Mouse (Mus musculus): ENCODE results near the gene Sccpdh. TPM values are rescaled to one million over a fixed set of nuclear protein-coding genes. Genes with fewer than 3 reads are reported as not detected.
"Not testable (repeated sequence)": the region's sequence is repeated elsewhere in the genome, so short reads cannot be mapped to it uniquely, and the experiment has no call there.

Gene Sccpdh
- polyA plus RNA-seq, 1 experiment from 2014 or later = 114 TPM

- not testable (repeated sequence) for H3K9me3 ChIP-seq (replicated peaks; ENCODE audit: control insufficient read depth, low read length); H3K4me1 ChIP-seq (ENCODE audit: control insufficient read depth, insufficient read depth, low read length); H3K4me2 ChIP-seq (ENCODE audit: low read length); DNase-seq (ENCODE audit: low spot score); ATAC-seq; H3K9ac ChIP-seq (ENCODE audit: low read length); H3K27ac ChIP-seq (ENCODE audit: low read depth, low read length); H3K27me3 ChIP-seq (replicated peaks; ENCODE audit: control insufficient read depth, insufficient read depth, low read length); H3K4me3 ChIP-seq (ENCODE audit: low read depth, low read length)
- WGBS = 92% methylated on average over 9 of the region's 10 CpGs
- peaks cover 75% of the 10 kb centered on the region for H3K36me3 ChIP-seq (ENCODE audit: control insufficient read depth, insufficient read depth, low read length)
Observed at GRCm38 (mm10) chr1:179682753-179683152, 14.7 kb downstream of the Sccpdh start.

- no peak overlapping the region for H3K27ac ChIP-seq (ENCODE audit: low read depth, low read length)
- H3K9ac ChIP-seq (ENCODE audit: low read length) = no peak overlapping the region
- 89% methylated on average over 6 of the region's 6 CpGs for WGBS
- H3K4me3 ChIP-seq (ENCODE audit: low read depth, low read length) = no peak overlapping the region
- ATAC-seq (no peak), DNase-seq (ENCODE audit: low spot score) (no peak)
- peaks cover 61% of the 10 kb centered on the region for H3K36me3 ChIP-seq (ENCODE audit: control insufficient read depth, insufficient read depth, low read length)
- no peaks in the 10 kb centered on the region for H3K9me3 ChIP-seq (replicated peaks; ENCODE audit: control insufficient read depth, low read length)
- H3K4me2 ChIP-seq (ENCODE audit: low read length) = no peak overlapping the region
- no peaks in the 10 kb centered on the region for H3K4me1 ChIP-seq (ENCODE audit: control insufficient read depth, insufficient read depth, low read length)
- no peaks in the 10 kb centered on the region for H3K27me3 ChIP-seq (replicated peaks; ENCODE audit: control insufficient read depth, insufficient read depth, low read length)
Observed at GRCm38 (mm10) chr1:179686348-179686747, 18.3 kb downstream of the Sccpdh start.

DNA sequence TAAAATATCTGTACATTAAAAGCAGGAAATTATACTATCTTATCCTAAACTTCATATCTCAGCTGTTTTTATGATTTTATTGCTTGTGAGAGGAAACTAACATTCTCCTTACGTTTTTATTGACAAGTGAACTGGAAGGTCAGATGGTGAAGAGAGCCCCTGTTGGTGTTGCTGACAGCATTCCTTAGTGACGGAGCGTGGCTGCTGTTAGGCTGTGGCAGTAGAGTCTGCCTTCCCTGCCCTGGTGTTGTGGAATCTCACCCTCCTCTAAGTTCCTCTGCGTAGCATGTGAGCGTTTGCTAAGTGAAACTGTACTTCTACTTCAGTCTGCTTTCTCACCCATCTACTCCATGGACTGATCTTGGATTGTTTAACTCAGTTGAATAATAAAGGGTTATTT is 18.8 kb downstream of the Sccpdh start:
- Histone ChIP-seq H3K27me3 (replicated peaks; ENCODE audit: control insufficient read depth, insufficient read depth, low read length) (no peaks in the 10 kb centered on the region), H3K36me3 (ENCODE audit: control insufficient read depth, insufficient read depth, low read length) (peaks cover 58% of the 10 kb centered on the region), H3K9me3 (replicated peaks; ENCODE audit: control insufficient read depth, low read length) (no peaks in the 10 kb centered on the region), H3K9ac (ENCODE audit: low read length) (no peak overlapping the region), H3K4me3 (ENCODE audit: low read depth, low read length) (no peak overlapping the region), H3K27ac (ENCODE audit: low read depth, low read length) (no peak overlapping the region), H3K4me1 (ENCODE audit: control insufficient read depth, insufficient read depth, low read length) (no peaks in the 10 kb centered on the region), H3K4me2 (ENCODE audit: low read length) (no peak overlapping the region)
- ATAC-seq (no peak), DNase-seq (ENCODE audit: low spot score) (no peak)
- 92% methylated on average over 5 of the region's 5 CpGs for WGBS

DNA sequence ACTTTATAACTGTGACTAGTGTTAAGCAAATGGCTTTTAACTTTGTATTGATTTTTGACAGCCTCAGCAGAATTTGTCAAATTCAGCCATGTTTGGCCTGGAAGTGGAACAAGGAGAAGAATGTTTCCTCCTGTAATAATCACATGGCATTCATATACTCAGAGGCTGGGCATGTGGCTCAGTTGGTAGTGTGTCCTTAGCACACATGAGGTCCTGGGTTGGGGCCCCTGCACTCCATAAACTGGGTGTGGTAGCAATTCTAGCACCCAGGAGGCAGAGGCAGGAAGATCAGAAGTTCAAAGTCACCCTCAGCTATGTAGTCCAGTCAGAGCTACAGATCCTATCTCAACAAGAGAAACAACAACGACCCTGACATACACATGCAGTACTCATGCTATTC is 19.3 kb downstream of the Sccpdh start:
- DNase-seq (ENCODE audit: low spot score) (no peak), ATAC-seq (no peak)
- no peaks in the 10 kb centered on the region for H3K4me1 ChIP-seq (ENCODE audit: control insufficient read depth, insufficient read depth, low read length)
- no peaks in the 10 kb centered on the region for H3K27me3 ChIP-seq (replicated peaks; ENCODE audit: control insufficient read depth, insufficient read depth, low read length)
- no peak overlapping the region for H3K9ac ChIP-seq (ENCODE audit: low read length)
- no peak overlapping the region for H3K4me2 ChIP-seq (ENCODE audit: low read length)
- no peaks in the 10 kb centered on the region for H3K9me3 ChIP-seq (replicated peaks; ENCODE audit: control insufficient read depth, low read length)
- H3K4me3 ChIP-seq (ENCODE audit: low read depth, low read length) = no peak overlapping the region
- peaks cover 53% of the 10 kb centered on the region for H3K36me3 ChIP-seq (ENCODE audit: control insufficient read depth, insufficient read depth, low read length)
- no peak overlapping the region for H3K27ac ChIP-seq (ENCODE audit: low read depth, low read length)
- 90% methylated on average over 1 of the region's 1 CpGs for WGBS

GRCm38 (mm10) chr1:179687966-179688365 is 20.0 kb downstream of the Sccpdh start:
- H3K9me3 ChIP-seq (replicated peaks; ENCODE audit: control insufficient read depth, low read length) = no peaks in the 10 kb centered on the region
- no peak overlapping the region for H3K4me2 ChIP-seq (ENCODE audit: low read length)
- H3K4me1 ChIP-seq (ENCODE audit: control insufficient read depth, insufficient read depth, low read length) = no peaks in the 10 kb centered on the region
- H3K9ac ChIP-seq (ENCODE audit: low read length) = no peak overlapping the region
- no peaks in the 10 kb centered on the region for H3K27me3 ChIP-seq (replicated peaks; ENCODE audit: control insufficient read depth, insufficient read depth, low read length)
- H3K36me3 ChIP-seq (ENCODE audit: control insufficient read depth, insufficient read depth, low read length) = peaks cover 49% of the 10 kb centered on the region
- WGBS = 89% methylated on average over 3 of the region's 3 CpGs
- no peak overlapping the region for H3K4me3 ChIP-seq (ENCODE audit: low read depth, low read length)
- no peak overlapping the region for H3K27ac ChIP-seq (ENCODE audit: low read depth, low read length)
- DNase-seq (ENCODE audit: low spot score) = no peak
- ATAC-seq = no peak

- H3K9ac ChIP-seq (ENCODE audit: low read length) = no peak overlapping the region
- no peak for ATAC-seq
- 89% methylated on average over 6 of the region's 6 CpGs for WGBS
- H3K4me1 ChIP-seq (ENCODE audit: control insufficient read depth, insufficient read depth, low read length) = no peaks in the 10 kb centered on the region
- no peaks in the 10 kb centered on the region for H3K9me3 ChIP-seq (replicated peaks; ENCODE audit: control insufficient read depth, low read length)
- no peak overlapping the region for H3K27ac ChIP-seq (ENCODE audit: low read depth, low read length)
- peaks cover 44% of the 10 kb centered on the region for H3K36me3 ChIP-seq (ENCODE audit: control insufficient read depth, insufficient read depth, low read length)
- DNase-seq (ENCODE audit: low spot score) = no peak
- no peak overlapping the region for H3K4me2 ChIP-seq (ENCODE audit: low read length)
- H3K4me3 ChIP-seq (ENCODE audit: low read depth, low read length) = no peak overlapping the region
- H3K27me3 ChIP-seq (replicated peaks; ENCODE audit: control insufficient read depth, insufficient read depth, low read length) = no peaks in the 10 kb centered on the region
Observed at GRCm38 (mm10) chr1:179688415-179688814, 20.4 kb downstream of the Sccpdh start.

DNA sequence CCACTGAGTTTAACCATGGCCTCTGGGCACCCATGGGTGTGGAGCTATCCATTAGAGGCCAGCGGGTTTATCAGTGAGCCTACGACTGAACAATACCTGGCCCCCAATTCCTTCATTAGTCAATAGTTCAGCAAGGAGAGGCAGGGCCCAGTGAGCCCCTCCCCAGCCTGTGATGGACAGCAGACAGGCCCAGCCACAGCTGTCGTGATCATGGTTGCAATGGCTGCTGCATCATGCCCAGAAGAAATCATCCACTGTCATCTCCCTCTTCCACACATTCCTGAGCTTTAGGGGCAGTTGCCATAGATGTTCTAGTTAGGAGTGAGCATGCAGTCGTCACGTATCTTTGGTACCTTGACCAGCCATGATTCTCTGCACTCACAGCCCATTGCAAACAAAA is 20.9 kb downstream of the Sccpdh start:
- DNase-seq (ENCODE audit: low spot score) (no peak), ATAC-seq (no peak)
- WGBS = 73% methylated on average over 5 of the region's 5 CpGs
- Histone ChIP-seq H3K4me2 (ENCODE audit: low read length) (no peak overlapping the region), H3K9me3 (replicated peaks; ENCODE audit: control insufficient read depth, low read length) (no peaks in the 10 kb centered on the region), H3K36me3 (ENCODE audit: control insufficient read depth, insufficient read depth, low read length) (peaks cover 39% of the 10 kb centered on the region), H3K4me1 (ENCODE audit: control insufficient read depth, insufficient read depth, low read length) (no peaks in the 10 kb centered on the region), H3K4me3 (ENCODE audit: low read depth, low read length) (no peak overlapping the region), H3K9ac (ENCODE audit: low read length) (no peak overlapping the region), H3K27ac (ENCODE audit: low read depth, low read length) (no peak overlapping the region), H3K27me3 (replicated peaks; ENCODE audit: control insufficient read depth, insufficient read depth, low read length) (no peaks in the 10 kb centered on the region)

- H3K4me2 ChIP-seq (ENCODE audit: low read length) = no peak overlapping the region
- ATAC-seq = no peak
- 53% methylated on average over 6 of the region's 6 CpGs for WGBS
- no peak overlapping the region for H3K9ac ChIP-seq (ENCODE audit: low read length)
- H3K4me3 ChIP-seq (ENCODE audit: low read depth, low read length) = no peak overlapping the region
- H3K4me1 ChIP-seq (ENCODE audit: control insufficient read depth, insufficient read depth, low read length) = no peaks in the 10 kb centered on the region
- H3K27ac ChIP-seq (ENCODE audit: low read depth, low read length) = no peak overlapping the region
- peaks cover 36% of the 10 kb centered on the region for H3K36me3 ChIP-seq (ENCODE audit: control insufficient read depth, insufficient read depth, low read length)
- DNase-seq (ENCODE audit: low spot score) = peak; percentile 10
- no peaks in the 10 kb centered on the region for H3K27me3 ChIP-seq (replicated peaks; ENCODE audit: control insufficient read depth, insufficient read depth, low read length)
- H3K9me3 ChIP-seq (replicated peaks; ENCODE audit: control insufficient read depth, low read length) = no peaks in the 10 kb centered on the region
Observed at GRCm38 (mm10) chr1:179689479-179689878, 21.5 kb downstream of the Sccpdh start.

DNA sequence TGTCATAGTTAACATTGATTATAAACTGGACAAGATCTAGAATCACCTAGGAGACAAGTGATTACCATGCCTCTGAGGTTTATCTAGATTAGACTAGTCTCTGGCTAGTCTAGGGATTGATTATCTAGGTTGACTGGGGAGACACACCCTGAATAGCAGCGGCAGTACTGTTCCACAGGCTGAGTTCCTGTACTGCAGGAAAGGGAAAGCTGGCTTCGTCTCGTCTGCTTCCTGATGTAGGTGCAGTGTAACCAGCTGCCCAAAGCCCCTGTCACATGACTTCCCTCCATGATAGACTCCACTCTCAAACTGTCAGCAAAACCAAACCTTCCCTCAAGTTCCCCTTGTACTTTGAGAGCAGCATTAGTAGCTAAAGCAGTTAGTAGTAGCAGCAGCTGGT is 36.1 kb downstream of the Sccpdh start:
- Histone ChIP-seq H3K9ac (ENCODE audit: low read length) (no peak overlapping the region), H3K9me3 (replicated peaks; ENCODE audit: control insufficient read depth, low read length) (no peaks in the 10 kb centered on the region), H3K4me3 (ENCODE audit: low read depth, low read length) (no peak overlapping the region), H3K4me2 (ENCODE audit: low read length) (no peak overlapping the region), H3K36me3 (ENCODE audit: control insufficient read depth, insufficient read depth, low read length) (no peaks in the 10 kb centered on the region), H3K27ac (ENCODE audit: low read depth, low read length) (no peak overlapping the region), H3K27me3 (replicated peaks; ENCODE audit: control insufficient read depth, insufficient read depth, low read length) (no peaks in the 10 kb centered on the region), H3K4me1 (ENCODE audit: control insufficient read depth, insufficient read depth, low read length) (no peaks in the 10 kb centered on the region)
- 90% methylated on average over 3 of the region's 3 CpGs for WGBS
- DNase-seq (ENCODE audit: low spot score) (no peak), ATAC-seq (no peak)

Measured in forebrain, embryonic 14.5 days (tissue).